Mouse (Mus musculus) brown adipose tissue, adult 24 weeks (tissue): ENCODE results near the gene Mrpl2. TPM values are rescaled to one million over a fixed set of nuclear protein-coding genes. Genes with fewer than 3 reads are reported as not detected.

Experiments used
- H3K27ac ChIP-seq: fragments of 200-500 bp; replicated peaks from 2 replicates; pipeline ENCODE4 v1.5.1; 2012; ENCODE audit warnings: low read depth, mild to moderate bottlenecking, low read length
- H3K4me1 ChIP-seq: fragments of 200-500 bp; 2 replicates; pipeline ENCODE4 v1.6.1; 2012; ENCODE audit warnings: low read length, mixed read lengths; ENCODE audit not compliant: control insufficient read depth, insufficient read depth, insufficient read length
- H3K4me3 ChIP-seq: fragments of 200-500 bp; 2 replicates; pipeline ENCODE4 v1.5.1; 2012; ENCODE audit warnings: low read depth, mild to moderate bottlenecking, low read length, moderate library complexity; ENCODE audit not compliant: insufficient read depth
- polyA plus RNA-seq: library from polyadenylated mRNA; stranded (reverse); fragments of >200 nt; gene quantifications from 2 replicates; pipeline ENCODE4 v1.2.4, GENCODE M21; 2012; ENCODE audit not compliant: missing spikeins, insufficient read depth, insufficient read length

The Mrpl2 gene
- polyA plus RNA-seq: 118 and 151 TPM in 2 replicates

DNA sequence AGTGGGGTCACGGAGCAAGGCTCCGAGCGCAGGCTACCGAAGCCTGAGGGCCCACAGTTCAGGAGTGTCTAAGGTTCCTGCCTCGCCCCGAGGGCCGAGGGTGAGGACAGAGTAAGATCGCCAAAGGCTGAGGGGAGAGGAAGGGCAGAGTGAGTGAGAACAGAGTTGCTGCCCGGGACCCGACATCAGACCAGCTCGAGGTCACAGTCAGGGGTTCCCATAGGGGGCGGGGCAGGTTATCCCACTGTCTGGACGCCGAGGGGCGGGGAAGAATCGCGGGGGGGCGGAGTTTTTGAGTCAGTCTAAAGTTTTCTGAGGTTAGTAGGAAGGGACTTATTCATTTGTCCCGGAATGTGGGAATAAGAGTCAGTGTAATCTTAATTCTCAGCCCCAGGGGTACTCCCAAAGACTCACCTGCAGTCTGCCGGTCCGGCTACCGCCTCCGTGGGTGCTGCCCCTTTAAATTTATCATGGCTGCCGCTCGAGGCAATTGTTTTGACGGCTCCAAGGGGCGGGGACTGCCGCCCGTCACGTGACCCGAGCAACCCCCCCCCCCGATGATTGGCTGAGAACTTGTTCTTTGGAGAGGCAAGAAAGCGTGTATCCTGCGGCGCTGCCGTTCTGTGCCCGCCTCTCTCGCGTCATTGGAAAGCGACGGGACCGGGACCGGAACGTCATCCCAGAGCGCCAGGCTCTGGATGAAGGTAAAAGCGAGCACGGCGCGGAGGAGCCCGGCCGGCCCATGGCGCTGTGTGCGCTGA lies at the start of gene Mrpl2, which contains the start of gene Klc4:
Gene Mrpl2 (plus strand): TSS at position 669 of the 761 bp plus-strand sequence.
Gene Klc4 (minus strand): TSS at position 462 of the 761 bp plus-strand sequence.
- Histone ChIP-seq H3K4me1 (peaks cover 5% of the 10 kb centered on the region; the same call in 1 of the 2 replicates), H3K27ac (peak within 1 kb of the TSS; percentile 84), H3K4me3 (peak within 1 kb of the TSS; percentile 90)

GRCm38 (mm10) chr17:46597956-46598355 lies 48.1 kb upstream of the Mrpl2 start:
- Histone ChIP-seq H3K27ac (no peak overlapping the region), H3K4me3 (no peak overlapping the region), H3K4me1 (no peaks in the 10 kb centered on the region)

GRCm38 (mm10) chr17:46598963-46599362 lies 47.1 kb upstream of the Mrpl2 start:
- Histone ChIP-seq H3K4me3 (no peak overlapping the region), H3K27ac (no peak overlapping the region), H3K4me1 (no peaks in the 10 kb centered on the region)

- H3K4me3 ChIP-seq: no peak overlapping the region
- H3K27ac ChIP-seq: no peak overlapping the region
- no peaks in the 10 kb centered on the region for H3K4me1 ChIP-seq
These were observed 45.5 kb upstream of the Mrpl2 start for GRCm38 (mm10) chr17:46600569-46600968.

DNA sequence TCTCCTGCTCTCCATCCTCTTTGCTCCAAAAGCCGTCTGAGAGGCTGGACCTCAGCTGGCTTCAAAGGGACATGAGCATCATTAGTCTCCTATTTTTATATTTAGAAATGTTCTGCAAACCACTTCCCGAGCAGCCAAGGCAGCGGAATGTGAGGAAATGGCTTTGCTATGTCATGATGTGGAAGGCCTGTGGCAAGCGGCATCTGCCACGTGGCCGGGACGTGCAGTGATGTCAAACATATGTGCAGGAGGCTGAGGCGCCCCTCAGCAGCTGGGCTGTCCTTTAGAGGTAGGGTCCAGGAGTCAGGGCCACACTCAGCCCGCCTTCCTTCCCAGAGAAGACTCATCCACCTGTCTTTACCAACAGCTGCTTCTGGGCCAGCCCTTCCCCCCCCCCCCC lies 43.8 kb upstream of the Mrpl2 start:
- Histone ChIP-seq H3K27ac (no peak overlapping the region), H3K4me1 (no peaks in the 10 kb centered on the region), H3K4me3 (no peak overlapping the region)

DNA sequence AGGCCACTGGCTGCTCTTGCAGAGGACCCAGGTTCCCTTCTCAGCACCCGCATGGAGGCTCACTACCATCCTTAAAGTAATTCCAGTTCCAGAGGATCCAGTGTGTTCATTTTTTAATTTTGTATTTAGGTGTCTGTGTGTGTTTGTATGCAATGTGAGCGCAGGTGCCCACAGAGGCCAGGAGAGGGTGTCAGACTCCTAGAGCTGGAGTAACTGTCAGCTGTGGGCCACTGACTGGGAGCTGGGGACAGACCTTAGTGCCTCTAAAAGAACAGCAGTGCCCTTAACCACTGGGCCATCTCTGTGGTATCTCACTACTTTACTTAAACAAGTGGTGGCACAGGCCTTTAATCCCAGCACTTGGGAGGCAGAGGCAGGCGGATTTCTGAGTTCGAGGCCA lies 42.8 kb upstream of the Mrpl2 start:
- Histone ChIP-seq H3K4me1 (no peaks in the 10 kb centered on the region), H3K27ac (no peak overlapping the region)

GRCm38 (mm10) chr17:46605126-46605525 lies 40.9 kb upstream of the Mrpl2 start:
- Histone ChIP-seq H3K4me1 (no peaks in the 10 kb centered on the region), H3K4me3 (no peak overlapping the region), H3K27ac (no peak overlapping the region)

More for the DNA sequence above, 42.8 kb upstream of the Mrpl2 start:
- no peak overlapping the region for H3K4me3 ChIP-seq

- Histone ChIP-seq H3K4me3 (no peak overlapping the region), H3K4me1 (no peaks in the 10 kb centered on the region), H3K27ac (no peak overlapping the region)
These were observed 40.0 kb upstream of the Mrpl2 start for GRCm38 (mm10) chr17:46605987-46606386.

DNA sequence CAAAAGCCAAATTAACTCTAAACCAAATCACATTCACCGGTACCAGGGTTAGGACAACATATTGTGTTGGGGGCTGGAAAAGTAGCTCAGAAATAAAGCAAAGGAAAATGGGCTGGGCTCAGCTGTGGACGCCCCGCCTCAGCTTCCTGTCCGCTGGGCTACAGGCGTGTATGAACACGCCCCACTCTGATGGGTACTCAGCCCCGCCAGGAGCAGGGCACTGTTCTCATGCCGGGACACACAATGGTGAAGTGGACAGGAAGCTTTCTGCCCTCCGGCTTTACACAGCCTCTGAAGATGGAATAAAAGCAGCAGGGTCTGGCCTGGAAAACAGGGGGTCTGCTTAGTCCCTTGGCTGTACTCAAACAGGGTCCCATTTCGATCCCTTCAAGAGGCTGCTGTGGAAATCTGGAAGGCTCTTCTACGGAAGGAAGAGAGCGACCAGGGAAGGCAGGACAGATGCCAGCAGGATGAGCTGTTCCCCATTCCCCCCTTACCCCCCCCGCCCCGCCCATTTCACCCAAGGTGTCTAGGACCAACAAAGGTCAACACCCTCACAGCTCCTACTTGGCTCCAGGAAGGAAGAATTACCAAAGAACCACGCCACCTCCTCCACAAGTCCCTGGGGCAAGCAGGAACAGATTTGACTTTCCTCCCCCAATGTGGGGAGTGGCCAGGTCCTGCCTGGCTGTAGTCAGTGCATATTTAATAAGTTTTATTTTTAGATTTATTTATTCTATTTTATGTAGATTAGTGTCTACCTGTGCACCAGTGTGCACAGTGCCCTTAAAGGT lies 36.1 kb upstream of the Mrpl2 start:
- peak overlapping the region; percentile 50 for H3K4me3 ChIP-seq
- H3K4me1 ChIP-seq: no peaks in the 10 kb centered on the region
- H3K27ac ChIP-seq: peak overlapping the region; percentile 57; the same call in 1 of the 2 replicates

- no peak overlapping the region for H3K27ac ChIP-seq
These were observed 34.7 kb upstream of the Mrpl2 start for GRCm38 (mm10) chr17:46611316-46611715.

DNA sequence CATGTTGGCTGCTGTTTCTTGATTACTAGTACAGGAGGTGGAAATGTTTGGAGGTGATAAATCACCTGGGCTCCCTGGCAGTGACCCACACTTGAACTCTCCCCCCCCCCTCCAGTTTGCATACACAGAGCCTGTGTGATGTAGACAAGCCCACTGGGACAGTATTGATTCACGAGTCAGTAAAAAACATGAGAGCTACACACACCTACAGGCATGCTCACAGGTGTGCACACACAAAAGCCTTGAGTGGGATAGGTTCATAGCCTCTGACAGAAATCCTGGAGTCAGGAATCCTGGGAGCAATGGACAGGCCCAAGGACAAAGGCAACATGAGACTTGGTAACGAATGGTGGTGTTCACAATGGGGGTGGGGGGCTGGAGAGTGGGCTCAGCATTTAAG lies 33.8 kb upstream of the Mrpl2 start:
- Histone ChIP-seq H3K4me1 (no peaks in the 10 kb centered on the region), H3K4me3 (no peak overlapping the region), H3K27ac (no peak overlapping the region)

More at GRCm38 (mm10) chr17:46611316-46611715, 34.7 kb upstream of the Mrpl2 start:
- H3K4me1 ChIP-seq: no peaks in the 10 kb centered on the region
- H3K4me3 ChIP-seq: no peak overlapping the region

GRCm38 (mm10) chr17:46612820-46613219 lies 33.2 kb upstream of the Mrpl2 start:
- Histone ChIP-seq H3K4me1 (no peaks in the 10 kb centered on the region), H3K27ac (no peak overlapping the region), H3K4me3 (no peak overlapping the region)

GRCm38 (mm10) chr17:46613229-46613628 lies 32.8 kb upstream of the Mrpl2 start:
- no peaks in the 10 kb centered on the region for H3K4me1 ChIP-seq
- no peak overlapping the region for H3K4me3 ChIP-seq
- H3K27ac ChIP-seq: no peak overlapping the region

DNA sequence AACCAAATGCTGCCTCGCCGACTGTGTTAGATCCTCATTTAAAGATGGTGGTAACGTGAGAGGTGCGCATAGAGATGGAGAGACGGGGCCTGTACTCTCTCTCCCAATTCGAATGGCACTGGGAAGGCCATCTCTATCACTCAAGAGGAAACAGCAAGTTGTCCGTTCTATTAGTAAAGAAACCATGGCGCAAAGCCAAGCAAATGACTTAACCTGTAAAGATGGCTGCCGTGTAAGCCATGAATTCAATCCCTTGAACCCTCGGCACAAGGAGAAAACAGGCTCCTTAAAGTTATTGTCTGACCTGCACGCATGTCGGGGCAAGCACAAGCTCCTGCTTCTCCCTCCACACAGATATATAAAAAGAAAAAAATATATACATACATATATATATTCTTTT lies 28.2 kb upstream of the Mrpl2 start:
- H3K27ac ChIP-seq: no peak overlapping the region
- no peak overlapping the region for H3K4me3 ChIP-seq
- no peaks in the 10 kb centered on the region for H3K4me1 ChIP-seq

DNA sequence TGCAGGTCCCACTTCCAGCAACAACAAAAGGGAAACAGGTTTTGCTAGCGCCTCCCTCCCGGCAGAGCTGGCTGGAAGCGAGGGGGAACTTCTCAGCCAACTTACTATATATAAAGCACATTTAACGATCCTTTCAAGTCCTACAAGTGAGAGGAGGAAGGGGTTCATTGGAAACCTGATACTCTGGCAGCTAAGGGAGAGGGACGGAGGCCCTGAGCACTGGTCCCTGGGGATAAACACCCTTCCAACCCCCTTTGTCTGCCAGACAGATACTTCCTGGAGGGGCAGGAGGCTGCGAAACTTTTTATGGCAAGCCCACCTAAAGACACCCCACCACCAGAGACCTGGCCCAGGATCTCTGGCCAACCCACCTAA lies 27.6 kb upstream of the Mrpl2 start:
- Histone ChIP-seq H3K4me3 (no peak overlapping the region), H3K4me1 (no peaks in the 10 kb centered on the region), H3K27ac (no peak overlapping the region)
